Mouse (Mus musculus): ENCODE measurements around the gene Fabp6. TPM values are rescaled to one million over a fixed set of nuclear protein-coding genes. Genes with fewer than 3 reads are reported as not detected.

Gene Fabp6
- polyA plus RNA-seq, 1 experiment = not detected

DNA sequence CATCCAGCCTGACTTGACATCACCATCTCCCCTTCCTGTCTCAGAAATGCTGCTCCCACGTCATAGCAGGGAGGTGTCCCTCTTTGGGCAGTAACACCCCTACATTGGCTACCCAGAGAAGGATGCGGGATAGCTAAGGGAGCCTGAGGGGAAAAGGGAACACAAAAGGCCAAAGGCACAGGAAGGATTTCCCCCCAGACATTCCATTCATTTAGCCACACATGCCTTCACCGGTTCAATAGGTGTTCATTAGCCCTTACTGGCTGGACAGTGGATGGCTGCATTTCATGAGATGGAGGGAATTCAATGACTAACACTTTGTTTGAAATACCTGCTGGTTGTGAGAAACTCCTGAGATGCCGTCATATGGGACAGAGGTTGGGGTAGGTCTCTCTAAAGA is 54.7 kb downstream of the Fabp6 start:
- Histone ChIP-seq H3K36me3 (ENCODE audit: control insufficient read depth, insufficient read depth, low read length) (no peaks in the 10 kb centered on the region), H3K4me1 (ENCODE audit: control insufficient read depth, insufficient read depth, low read length) (peaks cover 6% of the 10 kb centered on the region), H3K27me3 (ENCODE audit: control insufficient read depth, insufficient read depth, low read length) (no peaks in the 10 kb centered on the region), H3K27ac (ENCODE audit: control insufficient read depth, insufficient read depth, low read depth, low read length) (no peak overlapping the region), H3K4me3 (ENCODE audit: control insufficient read depth, low read depth, low read length) (no peak overlapping the region)
- TF ChIP-seq POLR2A (IDR thresholded peaks at IDR 0.05; ENCODE audit: control insufficient read depth, low read depth, low read length) (no peak), CTCF (IDR thresholded peaks at IDR 0.05; ENCODE audit: control insufficient read depth, insufficient read depth, insufficient replicate concordance, low read depth, low read length) (no peak)

Other genes with a start within 250 kb of the Fabp6 start
- gene Pttg1, start 175.3 kb downstream of the Fabp6 start, polyA plus RNA-seq (2012; rRNA removed) = 101 and 105 TPM in 2 replicates
- gene Slu7, start 167.8 kb downstream of the Fabp6 start, polyA plus RNA-seq (2012; rRNA removed) = 5.0 and 6.2 TPM in 2 replicates
- 1.3 and 1.4 TPM in 2 replicates for gene C1qtnf2, start 127.3 kb downstream of the Fabp6 start, polyA plus RNA-seq (2012; rRNA removed)
- gene Ccnjl, start 72.8 kb downstream of the Fabp6 start, polyA plus RNA-seq (2012; rRNA removed) = 2.4 and 2.8 TPM in 2 replicates
- 0.28 TPM in 2 replicates for gene 4933415A04Rik, start 14.5 kb downstream of the Fabp6 start, polyA plus RNA-seq (2012; rRNA removed)
- gene Pwwp2a, start 80.5 kb upstream of the Fabp6 start, polyA plus RNA-seq (2012; rRNA removed) = 9.2 and 10.3 TPM in 2 replicates
- 38.6 and 44.9 TPM in 2 replicates for gene Ttc1, start 146.5 kb upstream of the Fabp6 start, polyA plus RNA-seq (2012; rRNA removed)